Mouse (Mus musculus): Measurements from ENCODE around the gene Dppa3.

DNA sequence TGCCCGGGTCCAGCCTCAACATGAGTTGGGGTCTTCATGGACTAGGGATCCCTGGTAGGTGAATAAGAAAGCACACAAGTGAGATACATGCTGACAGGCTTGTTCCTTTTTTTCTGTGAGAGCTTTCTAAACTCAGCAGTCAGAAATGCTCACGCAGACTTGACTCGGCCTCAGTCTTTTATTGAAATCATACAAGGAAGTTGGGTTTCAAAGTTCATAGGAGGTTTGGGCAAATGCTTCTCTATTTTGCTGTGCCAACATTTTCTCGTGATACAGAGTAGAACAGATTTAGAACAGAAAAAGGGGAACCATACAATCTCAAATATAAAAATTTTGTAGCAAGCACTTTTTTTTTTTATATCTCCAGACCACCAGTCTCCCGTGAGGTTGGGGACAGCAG, 31.4 kb downstream of the Dppa3 start:
- TF ChIP-seq CTCF (IDR thresholded peaks at IDR 0.05; ENCODE audit: control insufficient read depth, insufficient read depth, insufficient replicate concordance, low read depth, low read length), result no peak
- no peak for TF ChIP-seq POLR2A (IDR thresholded peaks at IDR 0.05; ENCODE audit: control insufficient read depth, low read depth, low read length)
